Mouse (Mus musculus) kidney, adult 2 months (tissue): ENCODE measurements around the gene Ap2s1.

Experiments
- CTCF ChIP-seq: fragments of 200-500 bp; conservative IDR thresholded peaks from 2 replicates; pipeline ENCODE4 v1.5.1; 2011; ENCODE audit warnings: low read depth, mild to moderate bottlenecking, control low read depth, low read length, moderate library complexity, mixed read lengths; ENCODE audit not compliant: insufficient read depth, insufficient read length
- POLR2A ChIP-seq: fragments of 200-500 bp; IDR thresholded peaks from one replicate; pipeline ENCODE4 v1.6.1; 2011; ENCODE audit warnings: low read depth, low read length, control low read depth

- TF ChIP-seq CTCF (no peak), POLR2A (no peak)
Observed at GRCm38 (mm10) chr7:16781555-16781815, 43.3 kb downstream of the Ap2s1 start.
